In genomic region chr9:99164664-99165226, GRCm38 (mm10) we compare ENCODE assay signal across 11 mouse cellular contexts. TPM values are rescaled to one million over a fixed set of nuclear protein-coding genes. Genes with fewer than 3 reads are reported as not detected.
DNase-seq lines count a peak whose midpoint lies in the region; ATAC-seq and TF ChIP-seq lines count a peak whose summit lies in the region.
"Had no signal": no experiment of that assay in that cellular context is flagged by ENCODE, and none has a peak within 500 bp of the region (broad histone marks: within the 10 kb centered on the region; RNA-seq: fewer than 3 reads in every experiment).

No protein-coding gene starts in this region.

- peak; percentile 84 for ATAC-seq in megakaryocyte, adult 5-6 weeks (ENCODE audit: poor library complexity, severe bottlenecking)
- ATAC-seq: midbrain, embryonic 15.5 days had no signal

- H3K27ac ChIP-seq in bone marrow, adult 2 months (ENCODE audit: control insufficient read depth, insufficient read depth, low read depth, low read length, poor library complexity) = peak overlapping the region; percentile 64; the same call in 1 of the 2 replicates
- H3K27ac ChIP-seq: midbrain, embryonic 15.5 days had no signal

- 34% methylated on average over 3 of the region's 3 CpGs for WGBS in bone marrow, adult 2 months

- DNase-seq in heart, adult 8-10 months (ENCODE audit: low spot score) = peak; percentile 16
- no peak for DNase-seq in heart, adult 11 months
- peak; percentile 24 for DNase-seq in lung, postnatal 25 days (ENCODE audit: low spot score)
- no peak for DNase-seq in lung, postnatal 4 days
- no peak for DNase-seq in thymus, postnatal 14 days
- DNase-seq in embryo, embryonic 9.5 days (ENCODE audit: extremely low spot score) = no peak
- DNase-seq: cerebellum, adult 11 months had no signal

- H3K4me1 ChIP-seq in bone marrow, adult 2 months (ENCODE audit: control insufficient read depth, insufficient read depth, low read length) = peaks cover 6% of the 10 kb centered on the region; the same call in 1 of the 2 replicates

- H3K4me3 ChIP-seq in bone marrow, adult 2 months (replicated peaks; ENCODE audit: control insufficient read depth, low read depth, low read length) = no peak overlapping the region
- H3K4me3 ChIP-seq: heart, embryonic 12.5 days; midbrain, embryonic 15.5 days had no signal

- TF ChIP-seq CTCF in bone marrow, adult 2 months (IDR thresholded peaks at IDR 0.05; ENCODE audit: control insufficient read depth, insufficient read depth, low read length) = no peak

- no peak for TF ChIP-seq POLR2A in bone marrow, adult 2 months (IDR thresholded peaks at IDR 0.05; ENCODE audit: borderline replicate concordance, control insufficient read depth, low read depth, low read length)

RNA-seq across cellular contexts. Expression of gene Pik3cb, which starts 24.3 kb away (rescaled TPM):
- 10 to 100 TPM; 11.9 to 12.9 (median 12.3) TPM for total RNA-seq in heart, adult 8-10 months (2022)
- polyA plus RNA-seq in bone marrow, adult 2 months (2011; ENCODE audit: insufficient read depth, insufficient read length, low replicate concordance, missing spikeins) = 7.4 and 10.7 TPM in 2 replicates
- 18.9 and 19.9 TPM in 2 replicates for total RNA-seq in megakaryocyte, adult 5-6 weeks (2015)
- total RNA-seq in megakaryocyte, adult 5-6 weeks (2017) = 8.2 and 10.0 TPM in 2 replicates

Comparison
In these comparisons a context has a peak if more than half of its experiments do, and no peak if none do; other contexts are left out.
1. DNase-seq: peak in heart, adult 8-10 months (single experiment) and lung, postnatal 25 days (single experiment); none in heart, adult 11 months (single experiment), lung, postnatal 4 days (0 of 2), thymus, postnatal 14 days (single experiment) and embryo, embryonic 9.5 days (single experiment).